Mouse (Mus musculus): Measurements from ENCODE around the gene 4933430I17Rik. TPM values are rescaled to one million over a fixed set of nuclear protein-coding genes. Genes with fewer than 3 reads are reported as not detected.

The 4933430I17Rik gene
- polyA plus RNA-seq, 1 experiment: 0.17 TPM

GRCm38 (mm10) chr4:62516079-62516478, 9.1 kb upstream of the 4933430I17Rik start:
- Histone ChIP-seq H3K27ac (ENCODE audit: insufficient read depth, low read depth, low read length) (peak overlapping the region; percentile 69), H3K4me3 (ENCODE audit: insufficient read depth, low read depth, low read length) (no peak overlapping the region), H3K36me3 (ENCODE audit: control insufficient read depth, insufficient read depth, low read length) (no peaks in the 10 kb centered on the region), H3K27me3 (replicated peaks; ENCODE audit: control insufficient read depth, insufficient read depth, low read length) (no peaks in the 10 kb centered on the region), H3K4me1 (ENCODE audit: control insufficient read depth, insufficient read depth, low read length) (peaks cover 35% of the 10 kb centered on the region)
- TF ChIP-seq CTCF (conservative IDR thresholded peaks at IDR 0.05; ENCODE audit: insufficient read depth, insufficient read length, low read depth, low read length) (no peak), POLR2A (IDR thresholded peaks at IDR 0.05; ENCODE audit: low read depth, low read length) (no peak)
- DNase-seq: peak; percentile 87
- 35% methylated on average over 2 of the region's 2 CpGs for WGBS

- H3K27me3 ChIP-seq (replicated peaks; ENCODE audit: control insufficient read depth, insufficient read depth, low read length): no peaks in the 10 kb centered on the region
- whole genome bisulfite sequencing: 42% methylated on average over 1 of the region's 1 CpGs
- H3K4me1 ChIP-seq (ENCODE audit: control insufficient read depth, insufficient read depth, low read length): peaks cover 35% of the 10 kb centered on the region
- H3K36me3 ChIP-seq (ENCODE audit: control insufficient read depth, insufficient read depth, low read length): no peaks in the 10 kb centered on the region
- H3K27ac ChIP-seq (ENCODE audit: insufficient read depth, low read depth, low read length): peak overlapping the region; percentile 69
- DNase-seq: no peak
- H3K4me3 ChIP-seq (ENCODE audit: insufficient read depth, low read depth, low read length): no peak overlapping the region
- TF ChIP-seq CTCF (conservative IDR thresholded peaks at IDR 0.05; ENCODE audit: insufficient read depth, insufficient read length, low read depth, low read length) (no peak), POLR2A (IDR thresholded peaks at IDR 0.05; ENCODE audit: low read depth, low read length) (no peak)
Measured at GRCm38 (mm10) chr4:62516579-62516978, 8.6 kb upstream of the 4933430I17Rik start.

- peak overlapping the region; percentile 69; the same call in 1 of the 2 replicates for H3K27ac ChIP-seq (ENCODE audit: insufficient read depth, low read depth, low read length)
- WGBS: 78% methylated on average over 8 of the region's 8 CpGs
- H3K4me1 ChIP-seq (ENCODE audit: control insufficient read depth, insufficient read depth, low read length): peaks cover 35% of the 10 kb centered on the region
- no peaks in the 10 kb centered on the region for H3K36me3 ChIP-seq (ENCODE audit: control insufficient read depth, insufficient read depth, low read length)
- DNase-seq: no peak
- TF ChIP-seq CTCF (conservative IDR thresholded peaks at IDR 0.05; ENCODE audit: insufficient read depth, insufficient read length, low read depth, low read length): no peak
- no peak for TF ChIP-seq POLR2A (IDR thresholded peaks at IDR 0.05; ENCODE audit: low read depth, low read length)
- H3K4me3 ChIP-seq (ENCODE audit: insufficient read depth, low read depth, low read length): no peak overlapping the region
- no peaks in the 10 kb centered on the region for H3K27me3 ChIP-seq (replicated peaks; ENCODE audit: control insufficient read depth, insufficient read depth, low read length)
Measured at GRCm38 (mm10) chr4:62517046-62517445, 8.1 kb upstream of the 4933430I17Rik start.

- no peak for DNase-seq
- Histone ChIP-seq H3K4me1 (ENCODE audit: control insufficient read depth, insufficient read depth, low read length) (peaks cover 35% of the 10 kb centered on the region), H3K27me3 (replicated peaks; ENCODE audit: control insufficient read depth, insufficient read depth, low read length) (no peaks in the 10 kb centered on the region), H3K36me3 (ENCODE audit: control insufficient read depth, insufficient read depth, low read length) (no peaks in the 10 kb centered on the region), H3K4me3 (ENCODE audit: insufficient read depth, low read depth, low read length) (peak overlapping the region; percentile 88), H3K27ac (ENCODE audit: insufficient read depth, low read depth, low read length) (peak overlapping the region; percentile 75)
- WGBS: 43% methylated on average over 10 of the region's 10 CpGs
- TF ChIP-seq CTCF (conservative IDR thresholded peaks at IDR 0.05; ENCODE audit: insufficient read depth, insufficient read length, low read depth, low read length) (no peak), POLR2A (IDR thresholded peaks at IDR 0.05; ENCODE audit: low read depth, low read length) (no peak)
Measured at GRCm38 (mm10) chr4:62517538-62518415, 7.4 kb upstream of the 4933430I17Rik start.

- TF ChIP-seq POLR2A (IDR thresholded peaks at IDR 0.05; ENCODE audit: low read depth, low read length) (peak; percentile 2), CTCF (conservative IDR thresholded peaks at IDR 0.05; ENCODE audit: insufficient read depth, insufficient read length, low read depth, low read length) (no peak)
- H3K27me3 ChIP-seq (replicated peaks; ENCODE audit: control insufficient read depth, insufficient read depth, low read length): no peaks in the 10 kb centered on the region
- WGBS: 18% methylated on average over 13 of the region's 13 CpGs
Measured at GRCm38 (mm10) chr4:62518416-62519121, 6.6 kb upstream of the 4933430I17Rik start.

GRCm38 (mm10) chr4:62519122-62519848, 5.9 kb upstream of the 4933430I17Rik start:
- Histone ChIP-seq H3K4me3 (ENCODE audit: insufficient read depth, low read depth, low read length) (peak overlapping the region; percentile 88), H3K4me1 (ENCODE audit: control insufficient read depth, insufficient read depth, low read length) (peaks cover 35% of the 10 kb centered on the region), H3K27ac (ENCODE audit: insufficient read depth, low read depth, low read length) (peak overlapping the region; percentile 75), H3K36me3 (ENCODE audit: control insufficient read depth, insufficient read depth, low read length) (no peaks in the 10 kb centered on the region), H3K27me3 (replicated peaks; ENCODE audit: control insufficient read depth, insufficient read depth, low read length) (no peaks in the 10 kb centered on the region)
- TF ChIP-seq CTCF (conservative IDR thresholded peaks at IDR 0.05; ENCODE audit: insufficient read depth, insufficient read length, low read depth, low read length): no peak
- no peak for TF ChIP-seq POLR2A (IDR thresholded peaks at IDR 0.05; ENCODE audit: low read depth, low read length)
- WGBS: 1% methylated on average over 26 of the region's 26 CpGs
- DNase-seq: no peak

More at GRCm38 (mm10) chr4:62518416-62519121, 6.6 kb upstream of the 4933430I17Rik start:
- Histone ChIP-seq H3K36me3 (ENCODE audit: control insufficient read depth, insufficient read depth, low read length) (no peaks in the 10 kb centered on the region), H3K4me1 (ENCODE audit: control insufficient read depth, insufficient read depth, low read length) (peaks cover 35% of the 10 kb centered on the region), H3K4me3 (ENCODE audit: insufficient read depth, low read depth, low read length) (peak overlapping the region; percentile 88), H3K27ac (ENCODE audit: insufficient read depth, low read depth, low read length) (peak overlapping the region; percentile 75)
- DNase-seq: peak; percentile 84
